Mouse (Mus musculus): ENCODE results near the gene Hormad2.

Gene Hormad2

GRCm38 (mm10) chr11:4342027-4342426, 98.9 kb downstream of the Hormad2 start:
- no peak for DNase-seq (ENCODE audit: extremely low read depth, low read depth, low spot score)

- DNase-seq (ENCODE audit: extremely low read depth, low read depth, low spot score), result no peak
Measured at GRCm38 (mm10) chr11:4340109-4340779, 100.7 kb downstream of the Hormad2 start.

GRCm38 (mm10) chr11:4339275-4339674, 101.6 kb downstream of the Hormad2 start:
- no peak for DNase-seq (ENCODE audit: extremely low read depth, low read depth, low spot score)

- DNase-seq (ENCODE audit: extremely low read depth, low read depth, low spot score), result no peak
Measured at GRCm38 (mm10) chr11:4336693-4337283, 104.1 kb downstream of the Hormad2 start.

- no peak for DNase-seq (ENCODE audit: extremely low read depth, low read depth, low spot score)
Measured at GRCm38 (mm10) chr11:4335810-4336692, 104.9 kb downstream of the Hormad2 start.

- no peak for DNase-seq (ENCODE audit: extremely low read depth, low read depth, low spot score)
Measured at GRCm38 (mm10) chr11:4332961-4333360, 107.9 kb downstream of the Hormad2 start.

- no peak for DNase-seq (ENCODE audit: extremely low read depth, low read depth, low spot score)
Measured at GRCm38 (mm10) chr11:4328188-4328587, 112.7 kb downstream of the Hormad2 start.

GRCm38 (mm10) chr11:4323481-4323880, 117.4 kb downstream of the Hormad2 start:
- DNase-seq (ENCODE audit: extremely low read depth, low read depth, low spot score), result no peak

- DNase-seq (ENCODE audit: extremely low read depth, low read depth, low spot score), result no peak
Measured at GRCm38 (mm10) chr11:4322943-4323342, 118.0 kb downstream of the Hormad2 start.

- no peak for DNase-seq (ENCODE audit: extremely low read depth, low read depth, low spot score)
Measured at GRCm38 (mm10) chr11:4320876-4321275, 120.0 kb downstream of the Hormad2 start.

GRCm38 (mm10) chr11:4319212-4319955, 121.5 kb downstream of the Hormad2 start:
- no peak for DNase-seq (ENCODE audit: extremely low read depth, low read depth, low spot score)

GRCm38 (mm10) chr11:4318011-4318410, 122.9 kb downstream of the Hormad2 start:
- no peak for DNase-seq (ENCODE audit: extremely low read depth, low read depth, low spot score)

GRCm38 (mm10) chr11:4317287-4317686, 123.6 kb downstream of the Hormad2 start:
- DNase-seq (ENCODE audit: extremely low read depth, low read depth, low spot score), result no peak

GRCm38 (mm10) chr11:4312180-4312579, 128.7 kb downstream of the Hormad2 start:
- DNase-seq (ENCODE audit: extremely low read depth, low read depth, low spot score), result no peak

- DNase-seq (ENCODE audit: extremely low read depth, low read depth, low spot score), result no peak
Measured at GRCm38 (mm10) chr11:4310324-4310723, 130.6 kb downstream of the Hormad2 start.

- DNase-seq (ENCODE audit: extremely low read depth, low read depth, low spot score), result no peak
Measured at GRCm38 (mm10) chr11:4309613-4310012, 131.3 kb downstream of the Hormad2 start.

GRCm38 (mm10) chr11:4308514-4309450, 132.1 kb downstream of the Hormad2 start:
- DNase-seq (ENCODE audit: extremely low read depth, low read depth, low spot score), result no peak

- DNase-seq (ENCODE audit: extremely low read depth, low read depth, low spot score), result peak; percentile 94
Measured at GRCm38 (mm10) chr11:4308060-4308513, 132.8 kb downstream of the Hormad2 start.

GRCm38 (mm10) chr11:4306086-4306485, 134.8 kb downstream of the Hormad2 start:
- DNase-seq (ENCODE audit: extremely low read depth, low read depth, low spot score), result no peak

GRCm38 (mm10) chr11:4305090-4305489, 135.8 kb downstream of the Hormad2 start:
- DNase-seq (ENCODE audit: extremely low read depth, low read depth, low spot score), result no peak
